Mouse (Mus musculus) T-cell, adult 2 months (primary cell): ENCODE measurements around the gene Aifm1.
A peak's percentile ranks its signal among the peaks of the same experiment; 100 is the strongest.
"Not testable (repeated sequence)": the region's sequence is repeated elsewhere in the genome, so short reads cannot be mapped to it uniquely, and the experiment has no call there.

Experiments
- DNase-seq: peaks from one replicate; pipeline ENCODE4 v3.0.0; 2022; ENCODE audit warnings: low spot score

Gene Aifm1

GRCm38 (mm10) chrX:48456956-48457355 is 56.4 kb downstream of the Aifm1 start:
- DNase-seq, result no peak

GRCm38 (mm10) chrX:48455018-48455417 is 58.3 kb downstream of the Aifm1 start:
- no peak for DNase-seq

- DNase-seq, result no peak
Measured at GRCm38 (mm10) chrX:48454495-48454878, 58.9 kb downstream of the Aifm1 start.

GRCm38 (mm10) chrX:48453736-48454494 is 59.4 kb downstream of the Aifm1 start:
- peak; percentile 87 for DNase-seq

GRCm38 (mm10) chrX:48452931-48453673 is 60.3 kb downstream of the Aifm1 start:
- DNase-seq, result no peak

- no peak for DNase-seq
Measured at GRCm38 (mm10) chrX:48452231-48452890, 61.0 kb downstream of the Aifm1 start.

- DNase-seq, result no peak
Measured at GRCm38 (mm10) chrX:48449646-48450045, 63.7 kb downstream of the Aifm1 start.

GRCm38 (mm10) chrX:48444677-48445076 is 68.7 kb downstream of the Aifm1 start:
- no peak for DNase-seq

- no peak for DNase-seq
Measured at GRCm38 (mm10) chrX:48441954-48442353, 71.4 kb downstream of the Aifm1 start.

GRCm38 (mm10) chrX:48441548-48441947 is 71.8 kb downstream of the Aifm1 start:
- no peak for DNase-seq

- DNase-seq, result peak; percentile 42
Measured at GRCm38 (mm10) chrX:48439036-48439435, 74.3 kb downstream of the Aifm1 start.

- DNase-seq, result not testable (repeated sequence)
Measured at GRCm38 (mm10) chrX:48436082-48436481, 77.3 kb downstream of the Aifm1 start.

- no peak for DNase-seq
Measured at GRCm38 (mm10) chrX:48435477-48435900, 77.9 kb downstream of the Aifm1 start.

- no peak for DNase-seq
Measured at GRCm38 (mm10) chrX:48434251-48434650, 79.1 kb downstream of the Aifm1 start.

- peak; percentile 88 for DNase-seq
Measured at GRCm38 (mm10) chrX:48433527-48433899, 79.8 kb downstream of the Aifm1 start.

- no peak for DNase-seq
Measured at GRCm38 (mm10) chrX:48432599-48433526, 80.5 kb downstream of the Aifm1 start.

GRCm38 (mm10) chrX:48429538-48429937 is 83.8 kb downstream of the Aifm1 start:
- DNase-seq, result peak; percentile 49

GRCm38 (mm10) chrX:48429100-48429499 is 84.3 kb downstream of the Aifm1 start:
- DNase-seq, result no peak

GRCm38 (mm10) chrX:48428642-48429041 is 84.7 kb downstream of the Aifm1 start:
- no peak for DNase-seq

- DNase-seq, result no peak
Measured at GRCm38 (mm10) chrX:48428241-48428640, 85.1 kb downstream of the Aifm1 start.

GRCm38 (mm10) chrX:48425280-48425679 is 88.1 kb downstream of the Aifm1 start:
- DNase-seq, result no peak
